Mouse (Mus musculus) intestine, embryonic 16.5 days (tissue): ENCODE data around the gene Sh3d19. TPM values are rescaled to one million over a fixed set of nuclear protein-coding genes. Genes with fewer than 3 reads are reported as not detected.

ENCODE experiments used
- ATAC-seq: fragments of 200-750 bp; cut with Nextera tagmentation; 2 replicates; pipeline ENCODE4 v1.8.0; 2017; ENCODE audit warnings: moderate TSS enrichment, moderate library complexity
- H3K27ac ChIP-seq: fragments of 300-500 bp; sonication (generic); 2 replicates; pipeline ENCODE4 v1.5.1; 2014; ENCODE audit warnings: mild to moderate bottlenecking, low read length
- H3K27me3 ChIP-seq: fragments of 300-500 bp; sonication (generic); replicated peaks from 2 replicates; pipeline ENCODE4 v1.6.1; 2014; ENCODE audit warnings: low read length, control low read depth, mixed read lengths; ENCODE audit not compliant: control insufficient read depth, insufficient read depth
- H3K36me3 ChIP-seq: fragments of 300-500 bp; sonication (generic); 2 replicates; pipeline ENCODE4 v1.6.1; 2014; ENCODE audit warnings: low read length, control low read depth; ENCODE audit not compliant: control insufficient read depth, insufficient read depth
- H3K4me1 ChIP-seq: fragments of 300-500 bp; sonication (generic); 2 replicates; pipeline ENCODE4 v1.6.1; 2014; ENCODE audit warnings: low read length, control low read depth, mixed read lengths; ENCODE audit not compliant: control insufficient read depth, insufficient read depth
- H3K4me2 ChIP-seq: fragments of 300-500 bp; sonication (generic); 2 replicates; pipeline ENCODE4 v1.6.1; 2014; ENCODE audit warnings: low read depth, low read length, control low read depth
- H3K4me3 ChIP-seq: fragments of 300-500 bp; sonication (generic); 2 replicates; pipeline ENCODE4 v1.5.1; 2014; ENCODE audit warnings: mild to moderate bottlenecking, low read length
- H3K9ac ChIP-seq: fragments of 300-500 bp; sonication (generic); 2 replicates; pipeline ENCODE4 v1.6.1; 2014; ENCODE audit warnings: low read depth, low read length
- H3K9me3 ChIP-seq: fragments of 300-500 bp; sonication (generic); 2 replicates; pipeline ENCODE4 v1.6.1; 2016; ENCODE audit warnings: low read length, control low read depth; ENCODE audit not compliant: control insufficient read depth
- WGBS: fragments of 180-500 bp; shearing (Covaris S2); extraction: QIAGEN DNeasy Blood & Tissue Kit; methylation state at CpG from one replicate; pipeline ENCODE4 v1.1.7; 2014; 5-methylcytosine and 5-hydroxymethylcytosine counted together
- polyA plus RNA-seq: library from polyadenylated mRNA; unstranded; fragments of >200 nt; fragmentation: Nextera tagmentation; extraction: Ambion mirVana; gene quantifications from 2 replicates; pipeline ENCODE4 v1.2.1, GENCODE M21; 2015

Sh3d19 gene
- polyA plus RNA-seq, 1 experiment from 2014 or later, result 27.5 TPM

DNA sequence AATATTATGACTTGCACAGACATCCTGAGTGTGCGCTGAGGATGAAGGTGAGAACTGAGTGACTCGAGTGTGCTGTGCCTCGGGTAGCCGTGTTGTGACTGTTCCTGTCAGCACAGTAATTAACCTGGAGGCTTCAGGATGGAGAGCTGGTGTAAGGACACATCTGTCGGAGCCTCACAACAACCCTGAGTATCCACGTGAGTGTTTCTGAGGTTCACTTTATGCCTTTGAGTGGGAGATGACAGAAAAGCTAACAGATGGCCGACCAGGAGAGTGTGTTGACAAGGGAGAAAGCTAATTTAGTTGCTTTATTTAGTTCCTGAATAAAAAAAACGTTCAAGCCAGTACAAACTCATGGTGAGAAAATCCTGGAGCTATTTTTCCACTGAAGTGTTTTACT is 46.6 kb downstream of the Sh3d19 start:
- Histone ChIP-seq H3K4me1 (0 out of 2 replicates have a peak, but pooled peaks cover 6% of the 10 kb centered on the region), H3K4me3 (no peak overlapping the region), H3K27me3 (no peaks in the 10 kb centered on the region), H3K9me3 (no peaks in the 10 kb centered on the region), H3K9ac (no peak overlapping the region), H3K27ac (peak overlapping the region; percentile 26), H3K4me2 (no peak overlapping the region), H3K36me3 (no peaks in the 10 kb centered on the region)
- 77% methylated on average over 8 of the region's 8 CpGs for WGBS
- ATAC-seq, result 0 out of 2 replicates have a peak, but pooled peaks have one; percentile 44

DNA sequence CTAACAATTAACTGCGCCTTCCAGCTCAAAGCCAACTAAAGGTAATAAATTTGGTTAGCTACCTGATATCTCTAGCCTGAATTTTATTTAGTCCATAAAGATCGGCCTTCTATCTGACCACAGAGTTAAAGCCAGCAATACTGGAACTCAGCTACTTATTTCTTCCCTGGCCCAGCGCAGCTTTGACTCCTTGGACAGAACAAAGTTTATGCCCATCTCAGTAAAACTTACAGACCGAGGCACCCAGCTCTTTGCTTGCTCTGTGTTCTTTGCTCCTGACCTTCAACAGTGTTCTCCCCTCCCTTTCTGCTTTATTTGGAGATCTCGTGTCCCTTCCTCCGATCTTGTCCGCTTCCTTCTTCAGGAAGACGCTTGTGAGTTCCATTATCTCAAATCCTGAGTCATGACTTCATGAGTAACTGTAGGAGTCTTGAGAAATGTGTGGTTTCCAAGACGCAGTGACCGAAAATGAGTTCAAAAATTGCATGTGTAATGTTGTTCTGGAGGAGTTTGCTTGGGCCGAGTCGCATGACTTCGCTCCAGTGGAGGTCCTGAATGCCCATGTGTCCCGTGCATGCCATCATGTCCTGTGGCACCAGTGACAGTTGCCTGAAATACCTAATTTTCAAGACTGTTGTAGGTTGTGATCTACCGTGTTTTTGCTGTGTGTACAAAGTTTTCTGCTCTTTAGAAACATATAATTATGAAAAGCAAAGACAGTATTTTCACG is 50.2 kb downstream of the Sh3d19 start:
- WGBS, result 82% methylated on average over 16 of the region's 16 CpGs

DNA sequence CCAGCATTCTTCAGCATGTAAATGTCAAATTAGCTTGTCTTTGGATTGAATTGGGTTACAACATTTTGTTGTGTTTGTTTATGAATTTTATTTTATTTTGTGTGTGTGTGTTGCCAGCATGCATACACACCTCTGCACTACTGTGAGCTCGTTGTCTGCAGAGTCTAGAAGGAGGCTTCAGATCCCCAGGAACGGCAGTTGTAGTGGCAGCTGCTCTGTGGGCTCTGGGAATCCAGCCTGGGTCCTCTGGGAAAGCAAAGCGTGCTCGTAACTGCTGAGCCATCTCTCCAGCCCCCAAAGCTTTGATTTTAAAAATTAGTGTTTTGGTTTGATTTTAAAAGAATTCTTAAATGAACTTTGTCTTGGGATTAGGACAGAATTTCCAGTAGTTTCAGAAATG is 50.7 kb downstream of the Sh3d19 start:
- H3K27me3 ChIP-seq, result no peaks in the 10 kb centered on the region
- H3K9ac ChIP-seq, result no peak overlapping the region
- H3K4me2 ChIP-seq, result no peak overlapping the region
- no peaks in the 10 kb centered on the region for H3K9me3 ChIP-seq
- no peaks in the 10 kb centered on the region for H3K36me3 ChIP-seq
- 84% methylated on average over 4 of the region's 4 CpGs for WGBS
- H3K4me1 ChIP-seq, result 0 out of 2 replicates have a peak, but pooled peaks cover 6% of the 10 kb centered on the region
- H3K4me3 ChIP-seq, result no peak overlapping the region
- H3K27ac ChIP-seq, result no peak overlapping the region
- no peak for ATAC-seq

More for the DNA sequence above, 50.2 kb downstream of the Sh3d19 start:
- ATAC-seq, result no peak
- H3K9me3 ChIP-seq, result no peaks in the 10 kb centered on the region
- H3K27me3 ChIP-seq, result no peaks in the 10 kb centered on the region
- no peak overlapping the region for H3K27ac ChIP-seq
- no peaks in the 10 kb centered on the region for H3K36me3 ChIP-seq
- H3K9ac ChIP-seq, result no peak overlapping the region
- H3K4me1 ChIP-seq, result 0 out of 2 replicates have a peak, but pooled peaks cover 6% of the 10 kb centered on the region
- no peak overlapping the region for H3K4me2 ChIP-seq
- H3K4me3 ChIP-seq, result no peak overlapping the region

DNA sequence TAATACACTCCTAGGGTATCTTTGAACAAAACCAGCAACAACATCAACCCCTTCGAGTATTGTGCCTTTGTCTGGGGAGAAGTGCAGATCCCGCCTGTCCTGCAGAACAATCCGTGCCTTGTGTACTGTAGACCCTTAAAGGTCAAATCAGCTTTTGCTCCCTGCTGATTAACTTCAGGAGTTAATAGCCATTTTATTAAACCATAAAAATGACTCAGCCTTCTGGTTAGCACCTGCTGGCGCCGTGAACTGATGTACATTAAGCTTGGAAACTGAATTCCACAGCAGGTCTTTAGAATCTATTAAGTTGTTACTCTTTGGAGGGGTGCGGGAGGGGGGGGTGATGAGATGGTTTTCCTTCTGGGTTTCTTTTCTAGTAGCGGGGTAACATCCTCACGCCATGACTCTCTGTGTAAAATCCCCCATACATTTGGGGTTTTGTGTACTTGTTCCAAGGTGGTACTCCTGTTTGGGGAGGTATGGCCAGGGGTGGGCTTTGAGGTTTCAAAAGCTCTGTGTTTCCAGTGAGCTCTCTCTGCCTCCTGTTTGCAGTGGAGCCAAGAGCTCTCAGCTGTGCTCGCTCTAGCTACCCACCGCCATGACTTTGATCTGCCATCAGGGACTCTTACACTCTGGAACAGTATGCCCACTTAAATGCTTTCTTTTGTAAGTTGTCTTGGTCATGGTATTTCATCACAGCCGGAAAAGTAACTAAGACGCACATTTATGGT is 53.3 kb downstream of the Sh3d19 start:
- WGBS, result 88% methylated on average over 12 of the region's 12 CpGs
- H3K9ac ChIP-seq, result no peak overlapping the region
- no peak for ATAC-seq

DNA sequence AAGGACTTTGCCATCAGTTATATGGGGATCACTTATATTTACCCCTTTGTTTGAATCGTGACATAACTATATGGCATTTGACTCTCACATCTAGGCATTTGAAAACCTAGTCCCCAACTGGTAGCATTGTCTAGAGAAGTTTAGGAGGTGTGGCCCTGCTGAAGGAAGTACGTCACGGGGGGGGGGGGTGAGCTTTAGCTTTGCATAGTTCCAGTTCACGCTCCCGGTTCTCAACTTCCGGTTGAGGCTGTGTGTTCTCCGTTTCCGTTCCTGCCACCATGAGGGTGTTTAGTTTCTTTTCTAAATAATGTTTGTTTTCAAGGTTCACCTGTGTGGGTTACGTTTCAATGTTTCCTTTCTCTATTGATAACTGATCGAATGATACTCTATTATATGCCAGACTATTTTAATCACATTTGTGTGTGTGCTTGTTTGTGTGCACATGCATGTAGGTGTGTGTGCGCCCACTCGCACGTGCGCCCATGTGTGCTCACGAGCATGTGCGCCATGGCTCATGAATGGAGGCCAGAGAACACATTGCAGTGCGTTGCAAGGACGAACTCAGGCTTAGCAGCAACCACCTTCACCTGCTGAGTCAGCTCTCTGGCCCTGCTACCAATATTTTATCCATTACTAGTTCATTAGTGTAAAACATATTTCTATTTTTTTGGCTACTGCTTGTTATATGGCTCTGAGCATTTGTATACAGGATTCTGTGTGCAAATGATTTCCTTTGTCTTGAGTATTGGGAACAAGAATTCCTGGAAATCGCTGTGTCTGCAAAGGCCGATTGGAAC is 54.6 kb downstream of the Sh3d19 start:
- no peak overlapping the region for H3K4me2 ChIP-seq
- no peaks in the 10 kb centered on the region for H3K36me3 ChIP-seq
- 0 out of 2 replicates have a peak, but pooled peaks cover 4% of the 10 kb centered on the region for H3K4me1 ChIP-seq
- H3K4me3 ChIP-seq, result no peak overlapping the region
- H3K27me3 ChIP-seq, result no peaks in the 10 kb centered on the region
- no peak overlapping the region for H3K27ac ChIP-seq
- 93% methylated on average over 20 of the region's 20 CpGs for WGBS
- ATAC-seq, result no peak
- no peaks in the 10 kb centered on the region for H3K9me3 ChIP-seq
- H3K9ac ChIP-seq, result no peak overlapping the region

More for the DNA sequence above, 53.3 kb downstream of the Sh3d19 start:
- H3K9me3 ChIP-seq, result no peaks in the 10 kb centered on the region
- no peaks in the 10 kb centered on the region for H3K36me3 ChIP-seq
- H3K4me1 ChIP-seq, result 0 out of 2 replicates have a peak, but pooled peaks cover 4% of the 10 kb centered on the region
- no peak overlapping the region for H3K4me3 ChIP-seq
- H3K27me3 ChIP-seq, result no peaks in the 10 kb centered on the region
- H3K4me2 ChIP-seq, result no peak overlapping the region
- no peak overlapping the region for H3K27ac ChIP-seq

DNA sequence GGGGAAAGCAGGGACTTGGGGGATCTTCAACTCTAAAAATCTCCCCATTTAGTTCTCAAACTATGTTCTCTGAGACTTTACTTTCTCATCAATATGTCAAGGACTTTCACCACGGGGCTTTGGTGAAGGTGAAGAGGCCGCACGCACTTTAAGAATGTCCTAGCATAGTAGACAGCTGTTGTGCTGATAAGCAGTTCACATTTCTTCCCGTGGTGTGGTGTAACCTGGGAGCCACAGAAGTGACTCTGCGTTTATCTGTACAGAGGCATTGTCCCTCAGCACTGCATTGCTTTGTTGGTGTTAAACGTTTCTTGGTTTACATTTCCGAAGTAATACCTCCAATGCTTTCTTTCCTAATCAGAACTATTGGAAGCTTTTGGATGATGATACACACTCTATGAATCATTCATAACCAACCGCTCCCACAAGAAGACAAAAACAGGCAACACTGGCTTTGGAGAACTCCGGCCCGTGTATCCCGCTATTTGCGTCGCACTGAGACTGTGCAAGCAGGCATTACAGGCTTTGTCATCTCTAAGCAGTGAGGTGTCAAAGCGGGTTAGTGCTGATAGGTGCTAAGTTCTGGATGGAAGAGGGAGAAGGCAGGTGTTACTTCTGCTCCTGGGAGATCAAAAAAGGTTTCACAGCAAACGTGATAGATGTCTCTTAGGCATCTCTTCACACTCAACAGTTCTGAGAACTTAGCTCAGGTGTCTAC is 57.9 kb downstream of the Sh3d19 start:
- WGBS, result 82% methylated on average over 15 of the region's 15 CpGs
- H3K36me3 ChIP-seq, result no peaks in the 10 kb centered on the region

DNA sequence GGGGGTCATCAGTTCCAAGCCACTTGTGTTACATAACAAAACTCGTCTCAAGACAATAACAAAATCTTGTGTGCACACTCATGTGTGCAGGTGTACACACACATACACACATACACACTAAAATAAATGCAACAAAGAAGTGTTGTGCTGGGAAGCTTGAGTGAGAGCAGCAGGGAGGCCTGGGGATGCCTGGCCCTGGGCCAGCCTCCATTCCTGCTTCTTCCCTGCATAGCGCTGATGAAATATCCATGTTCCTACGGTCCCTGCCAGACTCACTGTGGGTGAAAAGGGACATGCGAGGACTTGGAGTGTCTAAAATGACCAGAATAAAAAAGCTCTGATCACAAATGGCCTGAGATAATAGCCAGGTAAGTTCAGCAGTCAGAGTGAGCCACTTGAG is 59.7 kb downstream of the Sh3d19 start:
- H3K4me3 ChIP-seq, result no peak overlapping the region
- H3K36me3 ChIP-seq, result no peaks in the 10 kb centered on the region
- no peak overlapping the region for H3K9ac ChIP-seq
- H3K4me1 ChIP-seq, result no peaks in the 10 kb centered on the region
- no peak overlapping the region for H3K4me2 ChIP-seq
- no peaks in the 10 kb centered on the region for H3K9me3 ChIP-seq
- no peak overlapping the region for H3K27ac ChIP-seq
- H3K27me3 ChIP-seq, result no peaks in the 10 kb centered on the region
- ATAC-seq, result no peak
- 67% methylated on average over 4 of the region's 4 CpGs for WGBS

More for the DNA sequence above, 57.9 kb downstream of the Sh3d19 start:
- Histone ChIP-seq H3K9me3 (no peaks in the 10 kb centered on the region), H3K27ac (no peak overlapping the region), H3K27me3 (no peaks in the 10 kb centered on the region), H3K4me1 (no peaks in the 10 kb centered on the region), H3K9ac (no peak overlapping the region), H3K4me2 (no peak overlapping the region), H3K4me3 (no peak overlapping the region)
- no peak for ATAC-seq

DNA sequence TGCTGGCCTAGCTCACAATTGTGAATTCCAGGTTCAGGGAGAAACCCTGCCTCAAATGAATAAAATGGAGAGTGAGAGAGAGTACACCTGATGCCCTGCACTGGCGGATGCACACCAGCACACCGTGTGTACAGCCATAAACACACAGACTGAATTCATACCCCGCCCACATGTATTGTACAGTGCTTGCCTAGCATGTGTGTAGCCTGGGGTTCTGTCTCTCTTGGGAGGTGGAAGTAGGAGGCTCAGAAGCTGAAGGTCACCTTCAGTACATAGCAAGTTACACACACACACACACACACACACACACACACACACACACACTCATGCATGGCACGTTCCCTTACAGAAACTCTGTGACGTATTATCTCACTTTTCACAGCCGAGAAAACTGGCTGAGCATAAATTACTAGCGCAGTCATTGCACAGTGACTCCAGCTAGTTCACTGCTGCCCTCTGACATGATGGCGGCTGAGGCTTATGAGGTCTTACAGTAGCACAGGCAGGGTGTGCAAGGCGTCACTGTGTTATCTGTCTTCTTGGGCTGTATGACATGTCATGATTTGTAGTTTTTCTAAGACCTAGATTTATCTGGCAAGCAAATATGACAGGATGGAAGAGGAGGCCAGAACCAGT is 62.7 kb downstream of the Sh3d19 start:
- H3K27me3 ChIP-seq, result no peaks in the 10 kb centered on the region
- H3K36me3 ChIP-seq, result no peaks in the 10 kb centered on the region
- H3K4me2 ChIP-seq, result no peak overlapping the region
- no peak overlapping the region for H3K9ac ChIP-seq
- no peak overlapping the region for H3K27ac ChIP-seq
- no peak overlapping the region for H3K4me3 ChIP-seq
- H3K4me1 ChIP-seq, result peaks cover 5% of the 10 kb centered on the region
- WGBS, result 65% methylated on average over 9 of the region's 9 CpGs
- no peaks in the 10 kb centered on the region for H3K9me3 ChIP-seq
- peak; percentile 45 for ATAC-seq
